Mouse (Mus musculus) neutrophil, adult 5-6 weeks (primary cell): ENCODE measurements around the gene Nes. TPM values are rescaled to one million over a fixed set of nuclear protein-coding genes. Genes with fewer than 3 reads are reported as not detected.

ENCODE experiments used
- ATAC-seq: fragments of 151-379, 151-347 bp; 2 replicates; pipeline ENCODE4 v1.8.0; 2017; ENCODE audit warnings: mild to moderate bottlenecking, moderate TSS enrichment; ENCODE audit not compliant: insufficient number of reproducible peaks, poor library complexity, low FRiP score, severe bottlenecking; ENCODE audit errors: extremely low read depth
- total RNA-seq: library from RNA; stranded (forward); fragments of 200-1000 nt; gene quantifications from 2 replicates; pipeline ENCODE4 v1.2.3, GENCODE M21; 2017

The Nes gene
- total RNA-seq: 0.12 TPM in 1 of 2 replicates, not detected in the other

DNA sequence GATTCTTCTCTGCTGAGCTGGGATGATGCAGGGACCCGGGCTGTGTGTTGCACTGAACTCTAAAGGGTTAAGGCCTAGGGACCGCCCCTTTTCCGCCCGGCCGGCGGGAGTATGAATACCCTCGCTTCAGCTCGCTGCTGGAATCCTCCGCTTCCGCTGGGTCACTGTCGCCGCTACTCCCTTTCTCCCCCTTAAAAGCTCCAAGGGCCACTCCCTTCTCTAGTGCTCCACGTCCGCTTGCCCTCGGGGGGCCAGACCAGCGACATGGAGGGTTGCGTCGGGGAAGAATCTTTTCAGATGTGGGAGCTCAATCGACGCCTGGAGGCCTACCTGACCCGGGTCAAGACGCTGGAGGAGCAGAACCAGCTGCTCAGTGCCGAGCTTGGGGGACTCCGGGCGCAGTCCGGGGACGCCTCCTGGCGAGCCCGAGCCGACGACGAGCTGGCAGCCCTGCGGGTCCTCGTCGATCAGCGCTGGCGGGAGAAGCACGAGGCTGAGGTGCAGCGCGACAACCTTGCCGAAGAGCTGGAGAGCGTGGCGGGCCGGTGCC lies at the start of gene Nes:
TSS of gene Nes (plus strand) at position 140 of the 550 bp plus-strand sequence.
- no peak for ATAC-seq

DNA sequence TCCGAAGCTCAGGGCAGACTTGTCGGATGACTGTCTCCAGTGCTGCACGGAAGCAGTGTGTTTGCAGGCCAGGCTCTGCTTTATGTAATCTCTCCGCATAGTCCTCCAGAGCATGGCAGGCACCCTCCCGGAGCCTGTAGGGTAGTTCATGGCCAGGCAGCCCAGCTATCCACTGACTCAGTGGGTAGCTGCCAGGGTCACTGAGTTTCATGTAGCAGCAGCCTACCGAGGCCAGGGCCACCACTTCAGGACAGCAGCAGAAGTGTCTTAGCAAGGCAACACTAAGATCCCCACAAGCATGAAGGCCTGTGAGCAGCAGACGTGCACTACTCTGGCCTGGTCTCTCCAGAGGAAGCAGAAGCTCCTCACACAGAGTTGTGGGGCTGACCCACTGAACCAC lies 45.9 kb upstream of the Nes start:
- ATAC-seq: no peak

DNA sequence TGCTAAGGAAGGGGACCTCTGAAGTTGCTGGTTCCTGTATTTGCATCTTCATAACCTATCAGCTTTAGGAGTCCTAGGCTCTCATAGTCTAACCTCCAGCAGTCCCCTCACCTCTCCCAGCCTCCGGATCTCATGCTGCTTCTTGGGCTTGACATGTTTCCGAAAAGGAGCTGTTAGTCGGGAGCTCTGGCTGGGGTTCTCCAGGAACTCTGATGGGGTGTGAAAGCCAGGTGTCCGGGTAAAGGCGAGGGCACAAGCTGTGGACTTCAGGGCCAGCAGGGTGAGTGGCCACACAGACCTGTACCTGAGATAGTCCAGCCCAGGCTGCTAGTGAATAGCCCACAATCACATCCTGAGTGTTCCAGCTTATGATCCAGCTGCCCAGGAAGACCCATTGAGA lies 43.4 kb upstream of the Nes start:
- no peak for ATAC-seq

DNA sequence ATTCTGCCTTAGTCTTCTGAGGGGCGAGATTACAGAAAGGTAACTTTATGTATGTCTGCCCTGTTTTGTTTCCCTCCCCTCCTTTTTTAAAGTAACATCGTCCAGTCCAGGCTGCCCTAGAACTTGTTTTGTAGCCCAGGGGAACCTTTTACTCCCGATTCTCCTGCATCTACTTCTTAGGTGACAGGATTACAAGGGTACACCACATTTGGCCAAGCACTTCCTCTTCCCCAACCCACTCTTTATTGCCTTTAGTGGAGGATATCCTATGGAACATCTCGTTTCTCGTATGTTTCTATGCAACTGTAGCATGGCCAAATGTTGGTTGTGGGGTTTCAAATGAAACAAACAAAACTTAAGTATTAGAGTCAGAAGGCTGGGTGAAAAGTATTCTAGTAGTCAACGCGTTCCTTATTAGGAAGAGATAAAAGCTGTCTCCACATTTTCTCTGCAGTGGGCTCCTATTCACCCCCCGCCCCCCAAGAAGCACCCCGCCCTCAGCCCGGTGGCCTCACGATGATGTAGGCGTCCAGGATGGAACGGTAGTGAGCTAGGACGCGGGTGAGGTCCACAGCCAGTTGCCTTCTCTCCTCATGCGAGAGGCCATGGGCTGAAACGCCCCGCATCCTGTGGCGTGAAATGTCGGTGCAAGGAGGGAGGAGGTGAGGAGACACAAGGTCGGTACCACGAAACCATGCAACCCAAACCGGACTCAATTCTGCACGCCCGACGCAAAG lies 41.4 kb upstream of the Nes start:
- ATAC-seq: 0 out of 2 replicates have a peak, but pooled peaks have one; percentile 8

DNA sequence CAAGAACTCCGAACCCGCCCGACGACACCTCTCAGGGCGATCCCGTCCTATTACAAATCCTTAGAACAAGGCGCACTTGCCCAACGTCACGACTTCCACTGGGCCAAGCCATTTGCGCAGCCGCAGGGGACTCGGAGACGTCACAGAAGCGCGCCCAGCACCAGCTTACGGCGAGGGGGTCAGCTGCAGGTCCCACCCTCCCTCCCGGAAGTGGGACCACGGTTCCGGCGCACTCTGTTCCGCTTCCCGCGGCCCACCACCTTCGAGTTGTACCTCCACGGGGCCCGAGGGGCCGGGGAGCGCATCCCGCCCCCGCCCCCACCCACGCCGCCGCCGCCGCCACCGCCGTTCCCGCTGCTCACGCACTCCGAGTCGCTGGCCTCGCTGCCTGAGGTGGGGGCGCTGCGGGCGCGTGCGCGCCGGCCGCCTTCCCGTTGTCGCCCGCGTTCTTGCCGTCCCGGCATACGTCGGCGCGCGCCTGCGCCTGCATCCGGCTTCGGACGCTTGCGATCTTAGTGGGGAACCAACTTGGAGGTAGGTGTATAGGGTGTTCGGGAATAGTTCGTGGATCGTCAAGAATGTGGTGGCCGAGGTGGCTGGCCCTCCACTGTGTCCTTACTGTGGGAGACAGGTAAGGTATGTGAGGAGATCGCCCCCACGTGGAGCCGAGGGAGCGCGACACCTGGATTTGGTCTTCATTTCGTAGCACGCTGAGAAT lies 40.6 kb upstream of the Nes start, which contains the start of the genes Isg20l2 and Rrnad1:
TSS of gene Isg20l2 (plus strand) at position 237 of the 718 bp plus-strand sequence.
TSS of gene Rrnad1 (minus strand) at position 640 of the 718 bp plus-strand sequence.
- ATAC-seq: peak; percentile 90

DNA sequence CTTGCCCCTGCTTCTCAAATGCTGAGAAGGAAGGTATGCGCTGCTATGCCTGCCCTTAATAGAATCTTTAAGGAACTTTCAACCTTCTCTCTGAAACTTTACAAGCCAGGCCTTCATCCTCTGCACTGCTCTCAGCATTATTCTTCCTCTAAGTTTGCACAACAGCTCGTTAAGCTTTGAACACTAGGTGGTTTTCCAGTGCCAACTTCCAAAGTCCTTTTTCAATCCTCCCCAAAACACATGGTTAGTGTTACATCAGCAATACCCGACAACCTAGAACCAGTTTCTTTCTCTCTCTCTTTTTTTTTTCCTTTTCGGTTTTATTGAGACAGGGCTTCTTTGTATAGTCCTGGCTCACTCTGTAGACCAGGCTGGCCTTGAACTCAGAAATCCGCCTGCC lies 36.9 kb upstream of the Nes start:
- ATAC-seq: no peak

DNA sequence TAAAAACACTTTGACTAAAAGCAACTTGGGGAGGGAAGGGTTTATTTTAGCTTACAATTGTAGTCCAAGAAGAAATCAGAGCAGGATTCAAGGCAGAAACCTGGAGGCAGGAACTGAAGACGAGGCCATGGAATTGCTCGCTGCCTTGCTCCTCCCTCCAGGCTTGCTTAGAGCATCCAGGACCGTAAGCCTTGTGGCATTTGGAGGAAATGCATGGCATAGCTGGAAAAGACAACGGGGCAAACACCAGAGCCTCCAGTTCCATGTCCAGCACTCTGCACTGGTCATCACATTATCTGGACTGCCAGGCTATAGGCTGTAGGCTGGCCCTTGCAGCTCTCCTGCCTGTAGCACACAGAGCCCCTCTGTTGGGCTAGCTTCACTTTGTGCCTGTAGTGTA lies 36.4 kb upstream of the Nes start:
- ATAC-seq: no peak

DNA sequence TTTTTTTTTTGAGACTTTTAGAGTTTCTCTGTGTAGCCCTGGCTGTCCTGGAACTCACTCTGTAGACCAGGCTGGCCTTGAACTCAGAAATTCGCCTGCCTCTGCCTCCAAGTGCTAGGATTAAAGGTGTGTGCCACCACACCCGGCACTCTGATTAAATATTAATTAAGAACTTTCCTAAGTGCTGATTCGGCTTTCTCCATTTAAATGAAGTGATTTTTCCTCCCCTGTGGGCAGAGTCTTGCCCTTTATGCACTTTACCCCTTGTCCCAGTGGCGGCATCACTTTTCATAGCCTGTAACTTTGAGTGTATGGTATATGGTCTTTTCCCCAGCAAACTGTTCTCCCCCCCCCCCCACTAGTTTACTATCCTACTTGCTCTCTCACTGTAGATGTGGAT lies 35.7 kb upstream of the Nes start:
- ATAC-seq: no peak

DNA sequence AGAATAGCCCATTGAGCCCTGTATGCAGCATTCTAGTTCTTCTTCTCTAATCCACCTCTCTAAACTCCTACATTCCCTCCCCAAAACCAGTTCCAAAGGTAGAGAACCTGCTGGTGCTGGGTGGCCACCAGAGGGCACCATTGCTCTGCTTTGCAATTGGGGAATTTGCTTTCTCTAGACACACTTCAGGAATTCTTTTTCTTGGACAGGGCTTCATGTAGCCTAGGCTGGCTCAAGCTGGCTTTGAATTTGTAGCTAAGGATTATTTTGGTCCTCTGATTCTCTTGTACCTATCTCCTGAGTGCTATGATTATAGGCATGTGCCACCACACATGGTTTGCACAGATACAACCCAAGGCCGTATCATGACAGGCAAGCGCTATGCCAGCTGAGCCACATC lies 35.1 kb upstream of the Nes start:
- 0 out of 2 replicates have a peak, but pooled peaks have one; percentile 33 for ATAC-seq

DNA sequence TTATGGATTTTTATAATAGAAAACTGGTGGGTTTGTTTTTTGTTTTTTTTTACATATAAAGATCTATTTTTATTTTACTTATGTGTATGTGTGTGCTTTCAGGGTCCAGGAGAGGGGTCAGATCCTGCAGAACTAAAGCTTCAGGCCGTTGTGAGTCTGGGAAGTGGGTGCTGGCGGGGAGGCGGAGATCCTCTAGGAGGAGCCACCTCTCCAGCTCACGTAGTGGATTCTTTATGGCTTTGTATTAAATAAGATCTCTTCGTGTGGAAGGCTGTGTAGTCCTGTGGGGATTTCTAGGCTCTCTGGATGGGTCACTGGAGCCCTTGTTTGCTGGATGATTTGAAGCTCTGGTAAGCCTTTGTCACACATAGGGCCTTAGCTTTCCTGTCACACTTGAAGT lies 30.3 kb upstream of the Nes start:
- ATAC-seq: no peak

DNA sequence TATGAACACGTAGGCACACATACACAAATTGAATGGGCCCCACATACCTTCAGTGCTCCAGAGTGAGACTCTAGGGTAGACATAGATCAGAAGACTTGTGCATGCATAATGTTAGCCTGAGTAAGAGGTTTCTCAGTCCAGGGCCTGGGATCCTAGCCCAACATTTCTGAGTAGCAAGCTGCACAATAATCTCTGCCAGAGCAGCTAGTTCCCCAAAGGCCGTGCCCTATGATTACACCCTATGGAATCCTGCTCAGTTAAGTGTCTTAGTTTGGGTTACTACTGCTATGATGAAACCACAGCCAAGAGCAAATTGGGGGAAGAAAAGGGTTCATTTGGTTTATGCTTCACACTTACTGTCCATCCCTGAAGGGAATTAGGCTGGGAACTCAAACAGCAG lies 28.4 kb upstream of the Nes start:
- no peak for ATAC-seq

DNA sequence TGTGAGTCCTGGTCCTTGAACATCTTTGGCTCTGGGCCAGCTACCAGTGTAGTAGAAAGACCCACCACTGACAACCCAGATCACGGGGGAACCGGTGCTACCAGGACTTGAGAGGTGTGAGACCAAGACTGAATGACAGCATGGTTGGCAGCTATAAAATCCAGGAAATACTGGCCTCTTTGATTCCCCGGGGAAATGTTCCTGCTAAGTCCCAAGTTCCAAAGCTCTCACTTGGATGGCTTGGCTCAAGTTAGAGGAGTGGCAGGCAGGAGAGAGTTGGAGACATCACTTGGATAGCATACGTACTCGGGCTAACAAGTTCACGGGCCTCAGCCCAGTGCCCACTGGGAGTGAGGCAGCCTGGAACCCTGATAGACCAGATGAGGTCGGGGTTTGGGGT lies 27.3 kb upstream of the Nes start:
- ATAC-seq: no peak

DNA sequence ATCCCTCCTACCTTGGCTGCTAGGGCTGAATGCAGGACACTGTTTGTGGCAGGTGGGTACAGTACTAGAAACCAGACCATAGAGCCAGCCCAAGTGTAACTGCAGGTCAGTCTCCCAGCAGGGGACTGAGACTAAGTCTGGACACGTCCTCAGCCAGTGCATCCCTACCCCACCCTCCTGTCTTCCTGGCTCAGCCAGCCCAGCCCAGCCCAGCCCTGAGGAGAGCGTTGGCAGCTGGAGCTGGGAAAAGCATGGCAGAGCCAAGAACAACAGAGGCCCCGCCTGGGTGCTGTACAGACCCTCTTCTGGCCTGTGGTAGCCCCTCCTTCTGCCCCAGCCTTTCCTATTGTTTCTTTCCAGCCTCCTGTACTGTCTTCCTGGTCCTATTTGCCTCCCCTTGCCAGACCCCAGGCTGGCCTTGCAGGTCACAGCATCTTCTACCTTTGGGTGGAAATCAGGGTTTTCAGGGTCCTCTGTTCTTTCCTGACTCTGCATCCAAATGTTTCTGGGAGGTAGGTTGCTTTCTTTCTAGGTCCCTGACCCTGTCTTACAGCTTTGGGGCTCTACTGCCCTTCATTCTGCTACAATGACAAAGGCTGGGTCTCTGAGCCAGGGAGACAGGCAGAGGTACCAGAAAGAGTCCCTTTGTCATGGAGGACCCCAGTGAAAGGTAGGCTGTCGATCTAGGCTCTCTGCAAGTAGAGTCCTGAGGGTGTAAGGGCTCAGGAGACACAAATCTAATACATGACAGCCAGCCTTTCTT lies 25.9 kb upstream of the Nes start:
- no peak for ATAC-seq

DNA sequence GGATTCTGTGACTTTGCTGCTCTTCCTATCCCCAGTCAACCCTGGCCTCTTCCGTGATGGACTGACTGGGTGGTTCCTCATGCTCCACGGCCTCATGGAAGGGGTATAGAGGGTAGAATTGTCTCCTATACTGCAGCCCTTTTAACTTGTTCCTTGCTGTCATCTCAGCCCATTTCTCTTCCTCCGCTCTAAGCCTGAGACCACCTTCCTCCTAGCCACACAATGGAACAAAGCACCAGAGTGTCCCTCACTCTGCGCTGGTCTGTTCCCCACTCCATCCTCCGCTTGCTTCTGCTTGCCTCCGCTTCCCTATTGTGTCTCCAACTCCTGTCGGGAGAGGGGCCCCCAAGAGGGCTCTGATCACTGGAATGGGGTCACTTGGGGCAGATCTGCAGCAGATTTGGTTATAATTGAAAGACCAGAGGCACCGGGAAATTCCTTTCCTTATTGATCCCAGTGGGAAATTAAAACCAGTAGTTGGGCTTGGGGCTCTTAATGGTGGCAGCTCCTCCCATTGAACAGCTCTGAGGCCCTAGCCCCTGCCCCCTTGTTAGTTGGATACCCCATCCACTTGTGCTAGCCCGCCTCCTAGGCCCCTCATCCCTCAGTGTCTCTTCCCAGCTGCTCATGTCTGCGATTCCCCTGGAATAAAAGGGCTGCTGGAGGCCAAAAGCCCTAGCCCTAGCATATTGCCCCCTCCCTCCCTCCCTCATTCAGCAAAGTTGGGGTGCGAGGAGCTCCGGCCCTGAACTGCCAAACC lies 24.9 kb upstream of the Nes start:
- ATAC-seq: no peak

DNA sequence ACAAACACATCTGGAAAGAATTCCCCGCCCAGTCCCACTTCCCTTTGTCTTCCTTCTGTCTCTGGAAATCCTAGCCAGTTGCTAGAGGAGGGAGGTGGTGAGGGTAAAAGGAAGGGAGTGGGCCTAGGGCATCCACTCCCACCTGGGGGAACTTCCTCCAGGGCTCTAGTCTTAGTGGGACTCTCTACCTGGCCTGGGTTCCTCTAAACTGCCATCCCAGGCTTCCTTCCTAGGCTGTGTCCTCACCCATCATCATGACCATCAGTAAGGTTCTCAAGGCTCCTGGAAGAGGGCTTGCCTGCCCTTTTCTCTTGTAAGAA lies 24.4 kb upstream of the Nes start:
- no peak for ATAC-seq

DNA sequence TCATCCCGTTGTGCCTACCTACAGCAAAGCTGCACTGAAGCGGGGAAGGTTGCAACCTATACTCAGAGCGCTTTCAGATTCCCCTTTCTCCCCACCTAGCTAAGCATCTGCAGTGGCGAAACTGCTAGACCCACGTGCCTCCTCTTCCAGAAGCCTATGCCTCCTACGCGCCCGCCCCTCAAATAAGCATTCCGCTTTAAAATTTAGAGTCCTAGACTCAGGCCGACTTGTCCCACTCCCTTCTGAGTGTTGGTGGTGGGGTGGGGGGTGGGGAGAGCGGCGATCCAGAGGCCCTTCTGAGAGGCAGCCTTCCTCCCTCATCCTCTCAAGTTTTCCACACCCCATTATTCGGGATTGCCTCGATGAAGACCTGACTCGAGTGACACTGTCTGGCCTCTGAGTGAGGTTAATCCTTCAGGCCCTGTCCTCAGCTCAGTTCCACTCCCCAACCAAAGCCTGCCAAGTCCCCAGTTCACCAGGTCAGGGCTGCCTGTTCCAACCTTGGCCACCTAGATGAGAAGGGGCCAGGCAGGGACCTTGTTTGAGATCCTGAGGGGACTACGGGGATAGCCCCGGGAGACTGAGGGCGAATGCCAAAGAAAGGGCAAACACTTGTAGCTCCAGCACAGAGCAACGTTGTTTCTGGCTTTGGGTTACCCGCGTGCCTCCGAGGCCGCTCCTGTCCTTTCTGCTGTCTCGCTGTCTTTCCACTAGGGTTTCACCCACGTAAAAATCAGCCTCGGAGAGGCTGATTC lies 23.6 kb upstream of the Nes start:
- ATAC-seq: no peak

DNA sequence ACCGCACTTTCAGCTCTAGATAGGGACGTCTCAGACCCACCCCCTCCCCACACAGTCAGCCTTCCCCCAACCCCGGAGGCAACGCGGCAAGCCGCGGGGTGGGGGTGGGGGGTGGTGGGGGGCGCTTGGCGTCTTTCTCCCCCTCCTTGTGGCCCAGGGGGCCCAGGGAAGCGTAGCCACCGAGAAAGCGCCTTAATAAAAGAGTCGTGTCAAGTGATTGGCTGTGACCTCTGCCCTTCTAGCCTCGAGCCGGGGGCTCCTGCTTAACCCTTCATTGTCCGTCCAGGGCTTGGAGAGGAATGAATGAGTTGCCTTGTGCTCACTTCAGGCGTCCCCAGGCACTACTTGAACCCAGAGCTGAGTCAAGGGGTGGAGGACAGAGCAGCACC lies 23.1 kb upstream of the Nes start:
- no peak for ATAC-seq
